Mouse (Mus musculus) skeletal muscle tissue, adult 2 months (tissue): ENCODE measurements at regions not wholly inside any gene's neighbourhood (a gene's known extent, or its start where the extent isn't known, plus 50 kb on each side); places are given as distances from the start of the nearest gene placed in this dataset.

Source experiments
- DNase-seq: peaks from one replicate; pipeline ENCODE4 v3.0.0-alpha.2; 2012; ENCODE audit warnings: low read depth, low spot score

- DNase-seq, result no peak
Measured at GRCm38 (mm10) chr2:71690277-71691161, 54.9 kb upstream of the Itga6 start.

DNA sequence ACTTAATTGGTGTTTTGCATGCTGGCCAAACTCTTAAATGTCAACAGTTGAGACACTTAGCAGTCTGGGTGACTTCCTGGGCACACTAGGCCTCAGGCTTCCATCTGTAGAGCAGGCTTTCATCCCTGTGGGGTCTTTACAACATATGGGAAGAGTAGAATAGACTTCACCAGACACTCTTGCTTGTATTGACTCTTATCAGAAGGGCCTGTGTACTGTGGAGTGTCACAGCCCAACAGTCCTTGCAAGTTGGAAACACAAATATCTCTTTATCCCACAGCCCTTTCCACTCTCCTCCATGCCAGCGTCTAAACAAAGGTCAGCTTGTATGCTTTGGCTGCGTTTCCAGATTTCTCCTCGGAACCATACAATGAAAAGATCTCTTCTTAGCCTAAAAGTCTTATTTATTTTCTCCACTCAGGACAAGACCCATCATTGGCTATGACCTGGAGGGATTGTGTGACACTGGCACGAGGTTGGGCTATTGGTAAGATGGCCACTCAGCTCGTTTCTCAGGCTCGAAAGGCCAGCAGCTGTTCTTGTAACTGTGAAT, 50.6 kb upstream of the Itga6 start:
- DNase-seq, result no peak
